Mouse (Mus musculus) ES-Bruce4 (cell line): ENCODE data around the gene Tnfrsf12a.

Source experiments
- CTCF ChIP-seq: IDR thresholded peaks from one replicate; pipeline ENCODE4 v1.8.1; 2011; ENCODE audit warnings: low read depth, low read length
- EP300 ChIP-seq: IDR thresholded peaks from 2 replicates; pipeline ENCODE4 v1.6.1; 2011; ENCODE audit warnings: low read depth, low read length; ENCODE audit not compliant: insufficient read depth
- POLR2A ChIP-seq: IDR thresholded peaks from one replicate; pipeline ENCODE4 v1.8.1; 2011; ENCODE audit warnings: low read length; ENCODE audit not compliant: insufficient read depth

- TF ChIP-seq CTCF (no peak), POLR2A (peak; percentile 84), EP300 (no peak)
Observed at GRCm38 (mm10) chr17:23725999-23726757, 48.9 kb upstream of the Tnfrsf12a start, which contains the start of gene Pkmyt1.
